Mouse (Mus musculus) megakaryocyte-erythroid progenitor cell, adult 5-6 weeks (primary cell): ENCODE data around the gene Gm49354. TPM values are rescaled to one million over a fixed set of nuclear protein-coding genes. Genes with fewer than 3 reads are reported as not detected.
"Not testable (repeated sequence)": the region's sequence is repeated elsewhere in the genome, so short reads cannot be mapped to it uniquely, and the experiment has no call there.

ENCODE experiments used
- ATAC-seq: replicated peaks from 2 replicates; pipeline ENCODE4 v1.8.0; 2016; ENCODE audit warnings: mild to moderate bottlenecking, inconsistent platforms; ENCODE audit not compliant: severe bottlenecking, poor library complexity, low FRiP score, low TSS enrichment
- total RNA-seq, 2 experiments: library from RNA; stranded (forward) in 1 of 2; stranded (reverse) in 1 of 2; fragments of 200-1000, 215-1000 nt in 1 of 2; fragments of >200 nt in 1 of 2; fragmentation: Nextera tagmentation in 1 of 2; gene quantifications; 2 replicates each; pipeline ENCODE4 v1.2.3; 2014 to 2017

Gm49354 gene
- total RNA-seq, 2 experiments from 2014 or later = not detected

DNA sequence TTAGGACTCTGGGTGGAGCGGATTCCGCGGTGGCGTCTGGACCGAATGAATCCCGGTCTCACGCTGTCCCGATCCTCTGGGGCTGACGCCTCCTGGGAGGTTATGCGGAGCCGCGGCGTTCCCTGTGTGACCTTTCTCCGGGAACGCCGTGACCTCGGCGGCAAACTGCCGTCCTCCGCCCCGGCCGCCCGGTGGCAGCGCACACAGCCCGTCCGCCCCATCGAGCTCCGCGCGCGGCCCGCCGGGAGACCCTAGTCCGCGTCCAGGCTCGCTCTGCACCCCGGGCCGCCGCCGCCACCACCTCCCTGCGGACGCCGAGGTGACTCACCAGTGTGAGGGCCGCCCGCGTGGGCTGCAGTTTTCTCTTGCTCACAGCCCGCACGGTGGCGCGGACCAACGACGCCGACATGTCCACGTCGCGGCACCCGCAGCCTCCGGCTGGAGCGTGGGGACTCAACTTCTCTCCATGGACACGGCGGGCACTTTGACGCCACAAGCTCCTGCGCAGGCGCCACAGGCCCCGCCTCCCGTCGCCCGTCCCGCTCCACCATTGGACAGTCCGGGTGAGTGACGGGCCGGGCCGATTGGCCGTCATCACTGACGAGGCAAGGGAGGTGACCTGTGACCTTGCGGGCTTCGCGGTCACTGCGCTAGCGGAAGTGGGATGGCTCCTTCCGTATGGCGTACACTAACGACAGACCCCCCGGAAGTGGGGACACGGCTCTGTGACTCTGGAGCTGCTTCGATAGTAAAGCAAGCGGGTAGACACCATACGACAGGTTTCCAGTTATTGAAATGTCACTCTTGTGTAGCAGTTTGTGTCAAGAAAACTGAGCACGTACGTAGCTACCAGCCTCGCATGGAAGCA, 12.5 kb downstream of the Gm49354 start, which contains the start of gene Isca1:
TSS of gene Isca1 (minus strand) at position 515 of the 868 bp plus-strand sequence.
- ATAC-seq = peak; percentile 86

DNA sequence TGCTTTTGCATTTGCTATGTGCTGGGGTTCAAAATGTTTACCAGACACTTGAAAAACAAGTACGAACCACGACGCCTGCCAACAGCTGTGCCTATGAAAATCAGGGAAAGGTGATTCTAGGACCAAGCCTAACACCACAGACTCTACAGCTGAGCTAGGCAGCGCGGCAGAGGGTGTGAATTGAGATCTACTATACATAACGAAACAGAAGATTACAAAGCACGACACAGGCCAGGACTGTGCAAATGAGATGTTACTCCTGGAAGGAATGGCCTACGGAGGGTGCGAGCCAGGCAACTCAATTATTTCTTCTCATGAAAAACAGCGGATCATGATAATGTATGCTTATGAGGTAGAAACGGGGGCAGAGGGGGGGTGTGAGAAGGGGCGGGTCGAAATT, 13.5 kb downstream of the Gm49354 start:
- ATAC-seq = no peak

GRCm38 (mm10) chr13:59766786-59767515, 15.1 kb downstream of the Gm49354 start:
- ATAC-seq = no peak

DNA sequence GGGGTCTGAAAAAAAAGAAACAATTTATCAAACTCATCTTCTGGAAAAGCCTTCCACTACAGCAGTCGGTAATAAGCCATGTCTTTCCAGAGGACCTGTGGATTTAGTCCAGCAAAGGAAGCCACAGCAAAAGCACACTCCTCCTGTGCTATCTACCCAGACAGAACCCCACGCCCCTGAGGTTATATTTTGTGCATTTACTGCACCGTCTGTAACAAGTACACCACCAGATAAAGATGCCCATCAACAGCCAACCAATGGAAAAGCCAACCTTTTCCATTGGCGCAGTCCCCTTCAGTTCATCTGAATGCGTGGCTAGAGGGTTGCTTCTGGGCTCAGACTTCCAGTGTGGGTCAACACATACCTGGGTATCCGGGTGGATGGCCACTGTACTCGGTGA, 19.3 kb downstream of the Gm49354 start:
- peak; percentile 89 for ATAC-seq

GRCm38 (mm10) chr13:59756906-59757305, 25.1 kb downstream of the Gm49354 start:
- no peak for ATAC-seq

- no peak for ATAC-seq
Measured at GRCm38 (mm10) chr13:59750310-59750709, 31.7 kb downstream of the Gm49354 start.

DNA sequence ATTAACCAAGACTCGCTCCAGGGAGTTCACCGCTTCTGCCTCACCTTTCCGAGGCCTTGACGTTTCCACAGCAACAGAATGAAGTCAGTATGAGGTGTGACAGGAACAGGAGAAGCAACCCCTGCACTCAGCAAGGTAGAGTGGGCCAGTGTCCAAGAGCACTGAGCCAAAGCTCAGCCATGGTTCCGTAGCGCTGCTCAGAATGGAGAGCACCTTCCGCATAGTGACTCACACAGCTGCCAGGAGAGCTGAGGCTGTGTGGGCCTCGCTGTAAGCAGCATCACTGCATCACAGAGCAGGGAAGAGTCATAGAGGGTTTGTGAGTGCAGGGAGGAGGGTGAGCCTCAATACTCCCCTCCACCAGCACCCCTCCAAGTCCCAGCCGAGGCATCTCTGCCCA, 35.3 kb downstream of the Gm49354 start, which contains the start of gene 1700014D04Rik:
TSS of gene 1700014D04Rik (minus strand) at position 42 of the 400 bp plus-strand sequence.
- ATAC-seq = no peak

DNA sequence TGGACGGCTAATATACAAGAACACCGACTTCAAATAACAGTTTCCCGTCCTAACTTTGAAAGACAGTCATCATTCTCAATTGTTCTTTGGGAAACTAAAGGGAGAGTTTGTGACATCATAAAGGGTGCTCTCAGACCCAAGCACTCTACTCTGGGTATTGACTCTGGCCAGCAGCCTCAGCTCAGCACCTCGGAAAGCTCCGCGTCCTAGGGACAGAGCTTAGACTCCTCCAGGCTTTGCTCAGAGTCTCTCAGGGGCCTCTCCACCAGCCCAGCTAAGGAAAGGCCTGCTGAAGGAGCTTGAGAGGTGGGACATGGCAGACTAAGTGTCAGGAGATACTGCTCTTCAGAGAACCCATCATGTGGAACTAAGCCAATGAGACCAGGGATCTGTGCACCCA, 35.9 kb downstream of the Gm49354 start:
- no peak for ATAC-seq

DNA sequence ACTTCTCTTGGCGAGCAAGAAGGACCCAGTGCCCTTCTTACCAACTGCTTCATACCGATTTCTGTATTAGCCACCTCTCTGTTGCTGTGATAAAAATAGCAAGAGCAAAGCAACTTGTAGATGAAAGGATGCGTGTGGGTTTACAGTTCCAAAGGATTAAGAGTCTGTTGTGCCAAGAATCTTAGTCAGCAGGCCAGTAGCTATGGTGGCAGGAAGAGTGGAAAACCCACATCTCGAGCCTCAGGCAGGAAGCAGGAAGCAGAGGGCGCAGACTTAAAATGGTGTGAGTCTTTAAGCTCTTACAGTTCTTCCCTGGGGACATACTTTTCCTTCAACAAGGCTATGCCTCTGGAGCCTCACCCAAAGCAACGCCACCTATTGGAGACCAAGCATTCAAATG, 36.6 kb downstream of the Gm49354 start:
- ATAC-seq = no peak

- 0 out of 2 replicates have a peak, but pooled peaks have one; percentile 20 for ATAC-seq
Measured at GRCm38 (mm10) chr13:59741697-59742096, 40.3 kb downstream of the Gm49354 start.

DNA sequence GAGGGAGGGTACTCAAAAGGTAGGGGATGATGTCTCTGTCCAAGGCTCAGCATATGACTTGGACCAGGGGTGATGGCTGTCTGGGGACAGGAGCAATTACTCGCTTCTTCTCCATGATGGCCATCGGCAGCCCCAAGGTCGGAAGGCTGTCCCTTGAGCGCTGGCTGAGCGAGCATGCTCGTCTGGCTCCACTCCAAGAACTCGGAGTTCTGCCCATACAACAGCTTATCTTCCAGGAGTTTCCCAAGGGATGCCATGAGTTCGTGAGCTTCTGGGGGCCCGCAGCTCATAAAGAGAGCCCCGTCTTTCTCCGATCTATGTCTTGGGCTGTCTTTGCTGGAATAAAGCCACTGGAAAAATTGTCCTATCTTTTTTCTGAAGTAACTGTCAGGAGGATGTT, 40.9 kb downstream of the Gm49354 start:
- ATAC-seq = no peak

DNA sequence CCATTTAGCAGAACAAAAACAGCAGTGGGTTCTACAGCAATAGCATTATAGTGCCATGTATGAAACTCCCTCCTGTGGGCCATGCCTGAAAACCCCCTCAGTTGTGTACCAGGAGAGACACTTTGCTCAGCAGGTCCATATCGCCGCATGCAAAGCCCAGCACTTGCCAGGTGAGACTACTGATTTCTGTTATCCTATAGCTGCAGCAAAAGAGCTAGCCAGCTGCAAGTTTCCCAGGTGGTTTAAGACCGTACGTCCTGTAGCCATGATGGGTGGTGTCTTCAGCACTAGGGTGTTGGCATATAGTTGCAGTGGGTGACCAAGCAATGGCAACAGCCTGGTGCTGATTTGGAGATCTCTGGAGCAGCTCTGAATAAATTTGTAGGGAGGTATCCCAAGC, 42.6 kb downstream of the Gm49354 start:
- ATAC-seq = peak; percentile 51

DNA sequence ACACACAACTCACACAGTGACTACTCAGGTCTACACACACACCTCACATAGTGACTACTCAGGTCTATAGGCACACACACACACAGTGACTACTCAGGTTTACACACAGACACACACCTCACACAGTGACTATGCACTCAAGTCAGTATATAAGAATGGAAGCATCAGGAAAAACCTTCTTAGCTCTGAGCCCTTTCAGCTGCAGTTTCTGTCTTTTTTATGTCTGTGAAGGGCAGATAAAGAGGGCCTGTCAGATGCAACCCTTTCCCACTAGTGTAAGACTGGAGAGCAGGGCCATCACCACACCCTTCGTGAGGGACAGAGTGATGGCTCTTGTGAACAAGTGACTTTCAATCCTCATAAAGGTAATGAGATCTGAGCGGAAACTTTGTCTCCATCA, 43.6 kb downstream of the Gm49354 start:
- peak; percentile 75 for ATAC-seq

- ATAC-seq = peak; percentile 48
Measured at GRCm38 (mm10) chr13:59735190-59735589, 46.9 kb downstream of the Gm49354 start.

- ATAC-seq = not testable (repeated sequence)
Measured at GRCm38 (mm10) chr13:59734347-59734746, 47.7 kb downstream of the Gm49354 start.

- no peak for ATAC-seq
Measured at GRCm38 (mm10) chr13:59733936-59734335, 48.1 kb downstream of the Gm49354 start.

DNA sequence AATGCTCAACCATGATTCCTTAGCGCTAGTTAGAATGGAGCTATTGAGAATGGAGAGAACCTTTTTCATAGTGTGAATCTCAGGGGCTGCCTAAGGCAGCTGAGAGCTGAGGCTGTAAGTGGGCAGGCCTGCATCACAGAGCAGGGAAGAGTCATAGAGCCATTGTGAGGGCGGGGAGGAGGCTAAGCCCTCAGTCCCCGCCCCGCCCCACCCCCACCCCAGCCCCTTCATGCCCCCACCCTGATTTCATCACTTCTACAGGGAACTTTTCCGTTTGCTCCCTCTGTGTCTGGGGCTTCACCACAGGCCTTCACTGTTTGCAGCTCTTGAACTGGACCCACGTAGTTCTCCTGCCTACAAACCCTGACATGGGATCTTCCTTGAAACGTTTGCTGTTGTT, 50.4 kb downstream of the Gm49354 start, which contains the start of gene Spata31d1d:
TSS of gene Spata31d1d (minus strand) at position 101 of the 400 bp plus-strand sequence.
- ATAC-seq = no peak

GRCm38 (mm10) chr13:59728378-59729093, 53.5 kb downstream of the Gm49354 start:
- ATAC-seq = peak; percentile 88

- ATAC-seq = no peak
Measured at GRCm38 (mm10) chr13:59726139-59726867, 55.7 kb downstream of the Gm49354 start.
